Mouse (Mus musculus) neural tube, embryonic 12.5 days (tissue): ENCODE measurements around the gene Abcb1b. TPM values are rescaled to one million over a fixed set of nuclear protein-coding genes. Genes with fewer than 3 reads are reported as not detected.

Experiments used
- ATAC-seq: fragments of 200-750 bp; cut with Nextera tagmentation; 2 replicates; pipeline ENCODE4 v1.8.0; 2017; ENCODE audit warnings: low read depth, mild to moderate bottlenecking, moderate TSS enrichment, moderate library complexity; ENCODE audit not compliant: low FRiP score
- H3K27ac ChIP-seq: fragments of 300-500 bp; sonication (generic); 2 replicates; pipeline ENCODE4 v1.5.1; 2016
- H3K27me3 ChIP-seq: fragments of 300-500 bp; sonication (generic); replicated peaks from 2 replicates; pipeline ENCODE4 v1.6.1; 2016; ENCODE audit warnings: mild to moderate bottlenecking
- H3K36me3 ChIP-seq: fragments of 300-500 bp; sonication (generic); 2 replicates; pipeline ENCODE4 v1.6.1; 2016; ENCODE audit warnings: mild to moderate bottlenecking
- H3K4me1 ChIP-seq: fragments of 300-500 bp; sonication (generic); 2 replicates; pipeline ENCODE4 v1.6.1; 2016
- H3K4me2 ChIP-seq: fragments of 300-500 bp; sonication (generic); replicated peaks from 2 replicates; pipeline ENCODE4 v1.6.1; 2016; ENCODE audit warnings: mild to moderate bottlenecking
- H3K4me3 ChIP-seq: fragments of 300-500 bp; sonication (generic); 2 replicates; pipeline ENCODE4 v1.5.1; 2016
- H3K9ac ChIP-seq: fragments of 300-500 bp; sonication (generic); 2 replicates; pipeline ENCODE4 v1.6.1; 2016; ENCODE audit warnings: mild to moderate bottlenecking
- H3K9me3 ChIP-seq: fragments of 300-500 bp; sonication (generic); 2 replicates; pipeline ENCODE4 v1.6.1; 2016; ENCODE audit warnings: mild to moderate bottlenecking
- WGBS: fragments of 180-500 bp; shearing (Covaris S2); methylation state at CpG from one replicate; pipeline ENCODE4 v1.1.7; 2016; 5-methylcytosine and 5-hydroxymethylcytosine counted together
- polyA plus RNA-seq: library from polyadenylated mRNA; unstranded; fragments of >200 nt; fragmentation: Nextera tagmentation; extraction: Ambion mirVana; gene quantifications from 2 replicates; pipeline ENCODE4 v1.2.1, GENCODE M21; 2016

The Abcb1b gene
- polyA plus RNA-seq, 1 experiment from 2014 or later: 0.89 TPM

- H3K36me3 ChIP-seq: no peaks in the 10 kb centered on the region
- no peaks in the 10 kb centered on the region for H3K27me3 ChIP-seq
- H3K4me1 ChIP-seq: no peaks in the 10 kb centered on the region
- ATAC-seq: no peak
- WGBS: 89% methylated on average over 6 of the region's 6 CpGs
- no peak overlapping the region for H3K4me2 ChIP-seq
- no peak overlapping the region for H3K4me3 ChIP-seq
- no peak overlapping the region for H3K27ac ChIP-seq
- H3K9me3 ChIP-seq: no peaks in the 10 kb centered on the region
- no peak overlapping the region for H3K9ac ChIP-seq
Measured at GRCm38 (mm10) chr5:8872979-8873915, 75.3 kb downstream of the Abcb1b start.

GRCm38 (mm10) chr5:8877086-8877485 lies 79.1 kb downstream of the Abcb1b start:
- Histone ChIP-seq H3K4me1 (no peaks in the 10 kb centered on the region), H3K9ac (no peak overlapping the region), H3K4me3 (no peak overlapping the region), H3K27me3 (no peaks in the 10 kb centered on the region), H3K27ac (no peak overlapping the region), H3K9me3 (no peaks in the 10 kb centered on the region), H3K36me3 (no peaks in the 10 kb centered on the region), H3K4me2 (no peak overlapping the region)
- no peak for ATAC-seq
- 83% methylated on average over 2 of the region's 2 CpGs for WGBS

DNA sequence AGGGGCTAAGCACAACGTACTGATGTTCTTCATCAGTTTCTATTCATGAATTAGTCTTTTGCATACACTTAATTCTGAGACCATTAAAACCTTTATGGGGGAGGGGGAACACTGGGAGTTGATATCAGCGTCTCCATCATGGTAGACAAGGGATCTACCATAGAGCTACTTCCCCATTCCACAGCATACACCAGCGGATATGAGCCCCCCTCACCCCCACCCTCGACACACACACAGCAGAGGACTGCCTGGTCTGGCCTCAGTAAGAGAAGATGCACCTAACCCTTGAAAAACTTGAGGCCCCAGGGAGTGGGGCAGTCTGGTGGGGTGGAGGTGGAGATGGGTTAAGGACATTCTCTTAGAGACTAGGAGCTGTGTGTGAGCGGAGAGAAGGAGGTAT lies 79.9 kb downstream of the Abcb1b start:
- Histone ChIP-seq H3K9me3 (no peaks in the 10 kb centered on the region), H3K27me3 (no peaks in the 10 kb centered on the region), H3K4me3 (no peak overlapping the region), H3K4me2 (no peak overlapping the region), H3K4me1 (no peaks in the 10 kb centered on the region), H3K36me3 (no peaks in the 10 kb centered on the region), H3K9ac (no peak overlapping the region), H3K27ac (no peak overlapping the region)
- ATAC-seq: no peak
- 76% methylated on average over 5 of the region's 5 CpGs for WGBS

DNA sequence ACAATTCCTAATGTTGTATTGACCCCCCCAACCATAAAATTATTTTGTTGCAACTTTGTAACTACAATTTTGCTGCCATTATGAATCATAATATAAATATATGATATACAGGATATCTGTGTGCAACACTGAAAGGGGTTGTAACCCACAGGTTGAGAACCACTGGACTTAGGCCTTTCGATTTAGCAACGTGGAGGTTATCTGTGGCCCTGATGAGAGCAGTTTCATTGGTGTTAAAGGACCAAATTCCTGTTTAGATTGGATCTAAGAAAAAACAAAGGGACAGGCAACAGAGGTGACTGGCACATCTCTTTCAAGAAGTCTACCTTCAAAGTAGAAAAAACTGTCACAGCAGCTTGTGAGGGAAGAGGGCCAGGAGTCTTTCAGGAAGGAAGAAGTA lies 87.9 kb downstream of the Abcb1b start:
- Histone ChIP-seq H3K4me1 (no peaks in the 10 kb centered on the region), H3K9ac (no peak overlapping the region), H3K27ac (no peak overlapping the region), H3K4me3 (no peak overlapping the region), H3K4me2 (no peak overlapping the region), H3K9me3 (0 out of 2 replicates have a peak, but pooled peaks cover 3% of the 10 kb centered on the region), H3K36me3 (no peaks in the 10 kb centered on the region), H3K27me3 (no peaks in the 10 kb centered on the region)
- 87% methylated on average over 2 of the region's 2 CpGs for WGBS
- ATAC-seq: no peak

DNA sequence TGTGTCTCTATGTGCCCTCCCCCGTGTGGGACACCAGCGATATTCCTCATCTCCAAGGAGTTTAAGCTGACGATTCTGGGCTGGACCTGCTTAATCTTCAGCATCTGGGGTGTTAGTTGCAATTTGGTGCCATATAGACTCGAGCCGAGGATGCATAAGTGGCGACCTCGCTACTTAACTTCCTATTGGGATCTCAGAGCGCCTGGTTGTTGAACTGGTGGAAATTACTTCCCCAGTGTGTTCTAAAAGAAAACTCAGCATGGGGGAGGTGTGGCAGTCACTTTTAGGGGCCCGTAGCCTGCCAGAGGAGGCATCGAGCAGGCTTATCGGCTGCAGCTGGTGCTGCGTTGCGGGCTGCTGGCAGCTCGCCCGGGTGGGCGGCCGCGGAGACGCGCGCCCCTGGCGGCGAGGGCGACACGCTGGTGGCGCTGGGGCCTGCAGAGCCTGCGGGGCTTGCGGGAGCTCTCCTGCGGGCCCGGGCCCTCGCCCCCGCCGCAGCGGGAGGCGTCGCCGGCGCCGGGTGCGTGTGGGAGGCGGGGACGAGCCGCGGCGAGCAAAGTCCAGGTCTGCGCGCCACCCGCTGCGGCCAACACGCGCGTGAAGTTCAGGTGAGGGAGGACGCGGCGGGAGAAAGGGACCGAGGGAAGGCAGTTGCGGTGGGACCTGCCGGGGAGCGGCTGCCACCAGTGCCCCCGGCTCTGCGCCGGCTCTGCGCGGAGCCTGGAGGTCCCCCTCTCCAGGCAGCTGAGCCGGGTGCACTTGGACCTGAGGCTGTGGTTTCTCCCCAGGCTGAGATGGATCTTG lies 95.6 kb downstream of the Abcb1b start, which contains the start of gene Abcb4:
Abcb4 (plus strand) TSS at position 418 of the 804 bp plus-strand sequence.
- no peaks in the 10 kb centered on the region for H3K36me3 ChIP-seq
- peak within 1 kb of the TSS; percentile 69 for H3K4me3 ChIP-seq
- peak within 1 kb of the TSS; percentile 61 for H3K9ac ChIP-seq
- H3K9me3 ChIP-seq: 0 out of 2 replicates have a peak, but pooled peaks cover 3% of the 10 kb centered on the region
- peaks cover 4% of the 10 kb centered on the region; the same call in 1 of the 2 replicates for H3K27me3 ChIP-seq
- peak; percentile 94 for ATAC-seq
- H3K27ac ChIP-seq: no peak within 1 kb of the TSS
- peak within 1 kb of the TSS; percentile 96 for H3K4me2 ChIP-seq
- under 1% methylated on average over 65 of the region's 65 CpGs for WGBS
- 0 out of 2 replicates have a peak, but pooled peaks cover 6% of the 10 kb centered on the region for H3K4me1 ChIP-seq

DNA sequence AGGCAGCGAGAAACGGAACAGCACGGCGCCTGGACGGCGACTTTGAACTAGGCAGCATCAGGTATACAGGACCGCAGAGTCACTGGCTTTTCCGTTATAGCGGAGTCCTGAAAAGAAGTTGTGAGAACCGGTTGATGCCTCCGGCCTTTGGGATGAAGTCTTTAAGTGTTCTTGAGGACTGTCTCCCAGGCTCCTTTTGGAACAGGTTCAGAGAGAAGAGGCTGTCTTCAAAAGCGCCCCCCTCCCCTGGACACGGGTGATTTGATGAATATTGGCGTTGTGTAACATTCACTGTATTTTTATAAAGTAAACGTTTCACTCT lies 96.1 kb downstream of the Abcb1b start:
- Histone ChIP-seq H3K4me2 (peak overlapping the region; percentile 96), H3K9me3 (0 out of 2 replicates have a peak, but pooled peaks cover 3% of the 10 kb centered on the region), H3K4me3 (peak overlapping the region; percentile 69), H3K9ac (peak overlapping the region; percentile 61), H3K27ac (no peak overlapping the region), H3K27me3 (peaks cover 4% of the 10 kb centered on the region; the same call in 1 of the 2 replicates), H3K4me1 (0 out of 2 replicates have a peak, but pooled peaks cover 6% of the 10 kb centered on the region), H3K36me3 (no peaks in the 10 kb centered on the region)
- ATAC-seq: no peak
- 10% methylated on average over 15 of the region's 15 CpGs for WGBS

DNA sequence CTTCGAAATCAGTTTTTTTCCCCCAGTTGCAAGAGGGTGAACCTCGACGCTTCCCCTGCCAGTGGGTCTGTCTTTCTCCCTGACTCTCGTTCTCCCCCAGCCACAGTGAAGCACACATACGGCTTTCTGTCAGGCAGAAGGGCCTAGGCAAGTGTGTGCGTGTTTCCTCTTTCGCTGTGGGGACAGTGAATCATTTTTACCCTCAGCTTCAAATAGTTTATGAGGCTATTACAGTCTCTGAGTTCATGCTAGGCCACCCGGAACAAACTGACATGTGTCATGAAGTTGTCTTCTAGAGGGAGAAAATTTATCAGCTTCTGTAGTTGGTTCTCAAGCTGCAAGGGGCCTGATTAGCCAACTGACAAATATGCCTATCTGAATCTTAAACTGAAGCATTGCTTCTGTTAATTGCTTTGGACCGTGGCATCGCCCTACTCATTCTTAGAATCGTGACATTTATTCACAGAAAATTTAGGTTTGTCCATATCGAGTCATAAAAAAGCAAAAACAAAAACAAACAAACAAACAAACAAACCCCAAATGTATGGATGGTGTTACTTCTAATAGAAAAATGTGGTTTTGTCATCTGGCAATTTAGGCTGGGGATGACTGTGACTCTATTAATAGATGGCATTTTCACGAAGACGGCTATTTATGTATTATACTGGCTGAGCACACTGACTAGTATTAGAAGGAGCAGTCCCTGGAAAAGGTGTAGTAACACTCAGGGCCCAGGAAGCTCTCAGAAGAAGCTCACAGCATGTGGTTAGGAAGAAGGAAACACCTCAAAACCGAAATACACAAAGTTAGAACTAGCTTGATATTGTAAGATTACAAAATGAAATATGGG lies 96.9 kb downstream of the Abcb1b start:
- H3K4me1 ChIP-seq: 0 out of 2 replicates have a peak, but pooled peaks cover 6% of the 10 kb centered on the region
- WGBS: 69% methylated on average over 15 of the region's 15 CpGs

DNA sequence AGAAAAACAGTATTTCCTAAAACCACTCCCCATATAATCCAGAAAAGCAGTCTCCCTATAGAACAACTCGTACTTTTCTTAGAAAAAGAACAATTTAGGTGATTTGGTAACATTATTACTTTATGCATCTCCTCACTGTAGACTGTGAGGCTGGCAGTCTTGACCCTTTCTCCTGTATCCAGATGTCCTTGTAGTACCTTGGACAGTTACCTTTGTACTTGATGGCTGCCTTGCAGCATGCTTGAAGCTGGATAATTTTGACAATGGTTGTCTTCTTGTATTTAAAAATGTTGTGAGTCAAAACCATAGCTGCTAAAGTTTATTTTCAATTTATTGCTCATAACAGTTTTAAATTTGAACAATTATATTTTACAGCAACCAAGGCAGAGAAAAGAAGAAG lies 98.3 kb downstream of the Abcb1b start:
- 81% methylated on average over 1 of the region's 1 CpGs for WGBS
- Histone ChIP-seq H3K36me3 (no peaks in the 10 kb centered on the region), H3K27me3 (peaks cover 4% of the 10 kb centered on the region; the same call in 1 of the 2 replicates), H3K4me2 (no peak overlapping the region), H3K9me3 (no peaks in the 10 kb centered on the region), H3K9ac (no peak overlapping the region), H3K4me3 (no peak overlapping the region), H3K4me1 (0 out of 2 replicates have a peak, but pooled peaks cover 6% of the 10 kb centered on the region), H3K27ac (no peak overlapping the region)
- ATAC-seq: no peak

More for the DNA sequence above, 96.9 kb downstream of the Abcb1b start:
- H3K36me3 ChIP-seq: no peaks in the 10 kb centered on the region
- H3K4me3 ChIP-seq: no peak overlapping the region
- peaks cover 4% of the 10 kb centered on the region; the same call in 1 of the 2 replicates for H3K27me3 ChIP-seq
- H3K27ac ChIP-seq: no peak overlapping the region
- 0 out of 2 replicates have a peak, but pooled peaks cover 3% of the 10 kb centered on the region for H3K9me3 ChIP-seq
- no peak overlapping the region for H3K9ac ChIP-seq
- no peak for ATAC-seq
- no peak overlapping the region for H3K4me2 ChIP-seq

DNA sequence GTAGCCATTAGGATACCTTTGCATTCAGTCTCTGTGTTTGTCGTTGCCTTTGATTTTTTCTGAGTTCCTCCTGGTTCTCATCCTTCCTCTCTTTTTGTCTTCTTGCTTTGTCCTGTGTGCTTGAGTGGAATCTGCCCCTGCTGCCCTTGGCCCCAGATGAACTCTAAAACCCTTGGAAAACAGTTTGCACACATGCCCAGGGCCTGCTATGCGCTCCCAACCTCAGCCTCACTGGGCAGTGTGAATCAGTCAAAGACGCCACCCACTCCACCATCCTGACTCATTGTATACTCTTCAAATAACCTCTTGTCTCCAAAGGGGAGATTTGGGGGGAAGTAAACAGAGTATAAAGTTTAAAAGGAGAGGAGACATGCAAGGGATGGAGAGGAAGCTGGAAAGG lies 100.3 kb downstream of the Abcb1b start:
- no peaks in the 10 kb centered on the region for H3K36me3 ChIP-seq
- no peaks in the 10 kb centered on the region for H3K9me3 ChIP-seq
- no peak overlapping the region for H3K4me2 ChIP-seq
- no peak overlapping the region for H3K4me3 ChIP-seq
- WGBS: 71% methylated on average over 3 of the region's 3 CpGs
- no peak for ATAC-seq
- peaks cover 4% of the 10 kb centered on the region; the same call in 1 of the 2 replicates for H3K27me3 ChIP-seq
- H3K4me1 ChIP-seq: 0 out of 2 replicates have a peak, but pooled peaks cover 2% of the 10 kb centered on the region
- no peak overlapping the region for H3K9ac ChIP-seq
- H3K27ac ChIP-seq: no peak overlapping the region

- Histone ChIP-seq H3K9ac (no peak overlapping the region), H3K4me3 (no peak overlapping the region), H3K4me2 (no peak overlapping the region), H3K9me3 (no peaks in the 10 kb centered on the region), H3K36me3 (no peaks in the 10 kb centered on the region), H3K27ac (no peak overlapping the region), H3K27me3 (no peaks in the 10 kb centered on the region), H3K4me1 (no peaks in the 10 kb centered on the region)
- 89% methylated on average over 1 of the region's 1 CpGs for WGBS
- ATAC-seq: no peak
Measured at GRCm38 (mm10) chr5:8901001-8901400, 103.1 kb downstream of the Abcb1b start.

DNA sequence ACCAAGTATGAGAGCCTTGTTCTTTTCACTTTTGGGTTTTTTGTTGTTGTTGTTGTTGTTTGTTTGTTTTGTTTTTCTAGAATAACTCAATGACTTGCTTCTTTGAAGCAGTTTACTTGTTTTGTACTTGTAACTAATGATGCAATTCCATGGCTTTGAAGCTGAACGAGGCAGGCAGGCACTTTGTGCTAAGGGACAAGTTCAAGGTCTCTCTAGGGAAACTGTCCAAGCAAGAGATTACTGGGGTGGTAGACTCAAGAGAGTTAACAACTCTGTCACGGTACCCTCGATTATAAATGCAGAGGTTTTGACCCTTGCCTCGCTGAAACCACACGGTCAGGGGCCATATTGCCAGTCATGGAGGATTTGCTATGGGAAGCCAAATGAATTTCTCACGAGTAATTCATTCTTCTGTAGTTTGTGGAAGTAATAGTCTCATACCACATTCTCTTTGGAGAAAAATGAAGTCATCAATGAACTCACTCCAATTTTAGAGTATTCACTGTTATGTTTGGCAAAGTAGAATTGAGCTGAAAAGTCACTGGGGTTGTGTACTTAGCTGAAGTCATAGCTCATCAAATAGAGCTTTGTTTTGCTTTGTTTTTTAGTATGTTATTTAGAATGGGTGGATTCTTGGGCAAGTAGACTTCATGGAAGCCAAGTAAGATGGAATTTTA lies 104.3 kb downstream of the Abcb1b start:
- no peak overlapping the region for H3K4me3 ChIP-seq
- no peaks in the 10 kb centered on the region for H3K36me3 ChIP-seq
- H3K9ac ChIP-seq: no peak overlapping the region
- no peak for ATAC-seq
- 62% methylated on average over 6 of the region's 6 CpGs for WGBS
- H3K9me3 ChIP-seq: no peaks in the 10 kb centered on the region
- no peak overlapping the region for H3K27ac ChIP-seq
- H3K4me2 ChIP-seq: no peak overlapping the region
- no peaks in the 10 kb centered on the region for H3K27me3 ChIP-seq
- H3K4me1 ChIP-seq: no peaks in the 10 kb centered on the region
